Comparison of ENCODE assay signal across 9 mouse cellular contexts in genomic region chrX:86490309-86490708, GRCm38 (mm10).
DNase-seq lines count a peak whose midpoint lies in the region; ATAC-seq and TF ChIP-seq lines count a peak whose summit lies in the region.
"Had no signal": no experiment of that assay in that cellular context is flagged by ENCODE, and none has a peak within 500 bp of the region (broad histone marks: within the 10 kb centered on the region; RNA-seq: fewer than 3 reads in every experiment).

No protein-coding gene starts in this region.

- peak; percentile 33 for DNase-seq in hindbrain, embryonic 10.5 days (ENCODE audit: low spot score)
- no peak for DNase-seq in hindbrain, embryonic 14.5 days (ENCODE audit: low spot score)
- DNase-seq in thymus, postnatal 4 days: peak; percentile 21
- no peak for DNase-seq in thymus, adult 18-20 months
- peak in 1 of 2 experiments; percentile 11 for DNase-seq in cerebellum, adult 2 months
- DNase-seq in kidney, postnatal 4 days: peak; percentile 49 to 53

- no peaks in the 10 kb centered on the region for H3K36me3 ChIP-seq in hindbrain, embryonic 10.5 days
- no peaks in the 10 kb centered on the region for H3K36me3 ChIP-seq in hindbrain, embryonic 14.5 days (replicated peaks; ENCODE audit: control insufficient read depth, insufficient read depth)
- no peaks in the 10 kb centered on the region for H3K36me3 ChIP-seq in intestine, embryonic 16.5 days (ENCODE audit: control insufficient read depth, insufficient read depth, low read length)

- H3K27ac ChIP-seq in hindbrain, embryonic 10.5 days: no peak overlapping the region
- H3K27ac ChIP-seq in hindbrain, embryonic 14.5 days: no peak overlapping the region
- no peak overlapping the region for H3K27ac ChIP-seq in cerebellum, adult 2 months (ENCODE audit: insufficient read depth, low read length)
- no peak overlapping the region for H3K27ac ChIP-seq in intestine, embryonic 16.5 days (ENCODE audit: low read length)

- no peaks in the 10 kb centered on the region for H3K9me3 ChIP-seq in hindbrain, embryonic 10.5 days
- no peaks in the 10 kb centered on the region for H3K9me3 ChIP-seq in hindbrain, embryonic 14.5 days (ENCODE audit: control insufficient read depth, low read length)
- no peaks in the 10 kb centered on the region for H3K9me3 ChIP-seq in intestine, embryonic 16.5 days (ENCODE audit: control insufficient read depth, low read length)

- peak; percentile 46; the same call in 1 of the 2 replicates for TF ChIP-seq CTCF in cerebellum, adult 2 months (IDR thresholded peaks at IDR 0.05; ENCODE audit: borderline replicate concordance, insufficient read depth, low read depth, low read length)

- no peaks in the 10 kb centered on the region for H3K4me1 ChIP-seq in hindbrain, embryonic 10.5 days (replicated peaks)
- no peaks in the 10 kb centered on the region for H3K4me1 ChIP-seq in hindbrain, embryonic 14.5 days (replicated peaks; ENCODE audit: control insufficient read depth, insufficient read depth, low read length)
- no peaks in the 10 kb centered on the region for H3K4me1 ChIP-seq in cerebellum, adult 2 months (ENCODE audit: control insufficient read depth, insufficient read depth, low read length)
- no peaks in the 10 kb centered on the region for H3K4me1 ChIP-seq in intestine, embryonic 16.5 days (ENCODE audit: control insufficient read depth, insufficient read depth, low read length)

- no peak overlapping the region for H3K4me2 ChIP-seq in hindbrain, embryonic 14.5 days (replicated peaks)
- no peak overlapping the region for H3K4me2 ChIP-seq in intestine, embryonic 16.5 days (ENCODE audit: low read depth, low read length)

- ATAC-seq in hindbrain, embryonic 14.5 days (ENCODE audit: low FRiP score): no peak
- no peak for ATAC-seq in inflammation-experienced regulatory T-cells, adult 6 months
- no peak for ATAC-seq in intestine, embryonic 16.5 days

- no peaks in the 10 kb centered on the region for H3K27me3 ChIP-seq in hindbrain, embryonic 10.5 days (ENCODE audit: insufficient read depth, poor library complexity, severe bottlenecking)
- no peaks in the 10 kb centered on the region for H3K27me3 ChIP-seq in hindbrain, embryonic 14.5 days (ENCODE audit: control insufficient read depth, insufficient read depth, low read length)
- H3K27me3 ChIP-seq in cerebellum, adult 2 months (ENCODE audit: control insufficient read depth, insufficient read depth, low read length): no peaks in the 10 kb centered on the region
- H3K27me3 ChIP-seq in intestine, embryonic 16.5 days (replicated peaks; ENCODE audit: control insufficient read depth, insufficient read depth, low read length): no peaks in the 10 kb centered on the region

- no peak for TF ChIP-seq POLR2A in cerebellum, adult 2 months (IDR thresholded peaks at IDR 0.05; ENCODE audit: borderline replicate concordance, insufficient read depth, low read length)

- WGBS in hindbrain, embryonic 10.5 days: 19% methylated on average over 3 of the region's 3 CpGs
- WGBS in hindbrain, embryonic 14.5 days: 15% methylated on average over 3 of the region's 3 CpGs
- 10% methylated on average over 3 of the region's 3 CpGs for WGBS in cerebellum, adult 2 months
- WGBS in intestine, embryonic 16.5 days: 14% methylated on average over 3 of the region's 3 CpGs

- no peak overlapping the region for H3K4me3 ChIP-seq in hindbrain, embryonic 10.5 days
- H3K4me3 ChIP-seq in hindbrain, embryonic 14.5 days (replicated peaks; ENCODE audit: low read length): no peak overlapping the region
- no peak overlapping the region for H3K4me3 ChIP-seq in cerebellum, adult 2 months (replicated peaks; ENCODE audit: insufficient read depth, low read depth, low read length)
- no peak overlapping the region for H3K4me3 ChIP-seq in intestine, embryonic 16.5 days (ENCODE audit: low read length)
- H3K4me3 ChIP-seq: myocyte had no signal

- no peak overlapping the region for H3K9ac ChIP-seq in hindbrain, embryonic 14.5 days
- H3K9ac ChIP-seq in intestine, embryonic 16.5 days (ENCODE audit: low read depth, low read length): no peak overlapping the region

Comparison
In these comparisons a context has a peak if more than half of its experiments do, and no peak if none do; other contexts are left out.
1. DNase-seq: peak in hindbrain, embryonic 10.5 days (single experiment), thymus, postnatal 4 days (single experiment) and kidney, postnatal 4 days (2 of 2); none in hindbrain, embryonic 14.5 days (single experiment) and thymus, adult 18-20 months (0 of 2).